Mouse (Mus musculus): ENCODE data around the gene Ncam1.

DNA sequence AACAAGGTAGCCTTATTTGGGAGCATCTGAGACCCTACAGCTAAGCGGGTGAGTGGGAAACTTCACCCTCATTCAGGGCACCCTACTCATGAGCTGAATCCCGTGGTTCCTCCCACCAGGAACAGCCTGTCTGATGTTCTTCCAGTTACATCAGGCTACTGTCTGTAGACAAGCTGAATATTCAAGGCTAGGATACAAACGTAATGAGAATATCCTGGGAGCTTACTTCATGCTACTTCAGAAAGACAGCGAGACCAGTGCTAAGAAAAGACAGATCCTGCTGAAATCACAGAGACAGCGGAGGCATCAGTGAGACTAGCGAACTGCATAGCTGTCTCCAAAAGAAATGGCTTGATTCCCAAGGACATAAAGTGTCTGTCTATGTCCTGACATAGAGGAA, 58.8 kb downstream of the Ncam1 start:
- TF ChIP-seq CTCF (IDR thresholded peaks at IDR 0.05; ENCODE audit: low read depth, low read length) (no peak), POLR2A (IDR thresholded peaks at IDR 0.05; ENCODE audit: borderline replicate concordance, low read depth, low read length) (no peak)

Measured in bone marrow macrophage, adult 2 months (primary cell).